Mouse (Mus musculus): ENCODE measurements around the gene Dock8.

- TF ChIP-seq CTCF (IDR thresholded peaks at IDR 0.05; ENCODE audit: control insufficient read depth, insufficient read depth, insufficient read length) (no peak), MYOG (IDR thresholded peaks at IDR 0.05; ENCODE audit: control insufficient read depth, extremely low read depth, insufficient read length) (no peak), USF1 (IDR thresholded peaks at IDR 0.05; ENCODE audit: low read depth) (no peak), MYOD1 (IDR thresholded peaks at IDR 0.05; ENCODE audit: control insufficient read depth, insufficient read length, low read depth) (no peak), CEBPB (IDR thresholded peaks at IDR 0.05; ENCODE audit: low read depth) (no peak), MAX (IDR thresholded peaks at IDR 0.05) (no peak), FOSL1 (IDR thresholded peaks at IDR 0.05; ENCODE audit: insufficient read depth, low read length, poor library complexity, severe bottlenecking) (no peak)
Observed at GRCm38 (mm10) chr19:25200081-25200860, 200.9 kb downstream of the Dock8 start.
